Mouse (Mus musculus): ENCODE data around the gene Gm28305.

Gene Gm28305

GRCm38 (mm10) chr9:104070241-104070640, 29.8 kb downstream of the Gm28305 start:
- in situ Hi-C loops (cut with MboI, MseI): no loop called here

GRCm38 (mm10) chr9:104070863-104071604, 30.6 kb downstream of the Gm28305 start:
- in situ Hi-C loops (cut with MboI, MseI): no loop called here

- in situ Hi-C loops (cut with MboI, MseI): no loop called here
Observed at GRCm38 (mm10) chr9:104075808-104076207, 35.3 kb downstream of the Gm28305 start.

- in situ Hi-C loops (cut with MboI, MseI): no loop called here
Observed at GRCm38 (mm10) chr9:104078780-104079179, 38.3 kb downstream of the Gm28305 start.

GRCm38 (mm10) chr9:104079379-104079778, 38.9 kb downstream of the Gm28305 start:
- in situ Hi-C loops (cut with MboI, MseI): no loop called here

GRCm38 (mm10) chr9:104080038-104080437, 39.6 kb downstream of the Gm28305 start:
- in situ Hi-C loops (cut with MboI, MseI): no loop called here

- in situ Hi-C loops (cut with MboI, MseI): no loop called here
Observed at GRCm38 (mm10) chr9:104085730-104086429, 45.4 kb downstream of the Gm28305 start.

GRCm38 (mm10) chr9:104088555-104088954, 48.1 kb downstream of the Gm28305 start:
- in situ Hi-C loops (cut with MboI, MseI): no loop called here

GRCm38 (mm10) chr9:104092945-104093344, 52.5 kb downstream of the Gm28305 start:
- in situ Hi-C loops (cut with MboI, MseI): no loop called here

- in situ Hi-C loops (cut with MboI, MseI): no loop called here
Observed at GRCm38 (mm10) chr9:104098256-104098655, 57.8 kb downstream of the Gm28305 start.

- in situ Hi-C loops (cut with MboI, MseI): no loop called here
Observed at GRCm38 (mm10) chr9:104099060-104099459, 58.6 kb downstream of the Gm28305 start.

GRCm38 (mm10) chr9:104100822-104101221, 60.4 kb downstream of the Gm28305 start:
- in situ Hi-C loops (cut with MboI, MseI): no loop called here

GRCm38 (mm10) chr9:104101458-104101857, 61.0 kb downstream of the Gm28305 start:
- in situ Hi-C loops (cut with MboI, MseI): no loop called here

- in situ Hi-C loops (cut with MboI, MseI): no loop called here
Observed at GRCm38 (mm10) chr9:104102301-104102700, 61.8 kb downstream of the Gm28305 start.

- in situ Hi-C loops (cut with MboI, MseI): no loop called here
Observed at GRCm38 (mm10) chr9:104102901-104103300, 62.4 kb downstream of the Gm28305 start.

GRCm38 (mm10) chr9:104104986-104105385, 64.5 kb downstream of the Gm28305 start:
- in situ Hi-C loops (cut with MboI, MseI): no loop called here

- in situ Hi-C loops (cut with MboI, MseI): no loop called here
Observed at GRCm38 (mm10) chr9:104106930-104107329, 66.5 kb downstream of the Gm28305 start.

GRCm38 (mm10) chr9:104107482-104107881, 67.0 kb downstream of the Gm28305 start:
- in situ Hi-C loops (cut with MboI, MseI): no loop called here

GRCm38 (mm10) chr9:104108571-104109143, 68.2 kb downstream of the Gm28305 start:
- in situ Hi-C loops (cut with MboI, MseI): no loop called here

GRCm38 (mm10) chr9:104109151-104109550, 68.7 kb downstream of the Gm28305 start:
- in situ Hi-C loops (cut with MboI, MseI): no loop called here

GRCm38 (mm10) chr9:104123101-104123500, 82.6 kb downstream of the Gm28305 start:
- in situ Hi-C loops (cut with MboI, MseI): no loop called here

GRCm38 (mm10) chr9:104123622-104124021, 83.2 kb downstream of the Gm28305 start:
- in situ Hi-C loops (cut with MboI, MseI): no loop called here

All from T-helper 17 cell (primary cell).